Mouse (Mus musculus) right cerebral cortex, postnatal 14 days (tissue): Measurements from ENCODE around the gene Abca13.
A peak's percentile ranks its signal among the peaks of the same experiment; 100 is the strongest.
"Not testable (repeated sequence)": the region's sequence is repeated elsewhere in the genome, so short reads cannot be mapped to it uniquely, and the experiment has no call there.

Source experiments
- DNase-seq: peaks from one replicate; pipeline ENCODE4 v3.0.0; 2022

Gene Abca13

GRCm38 (mm10) chr11:9191555-9192131 lies at the start of gene Abca13:
Gene Abca13 (plus strand): TSS chr11:9191942.
- DNase-seq, result no peak

DNA sequence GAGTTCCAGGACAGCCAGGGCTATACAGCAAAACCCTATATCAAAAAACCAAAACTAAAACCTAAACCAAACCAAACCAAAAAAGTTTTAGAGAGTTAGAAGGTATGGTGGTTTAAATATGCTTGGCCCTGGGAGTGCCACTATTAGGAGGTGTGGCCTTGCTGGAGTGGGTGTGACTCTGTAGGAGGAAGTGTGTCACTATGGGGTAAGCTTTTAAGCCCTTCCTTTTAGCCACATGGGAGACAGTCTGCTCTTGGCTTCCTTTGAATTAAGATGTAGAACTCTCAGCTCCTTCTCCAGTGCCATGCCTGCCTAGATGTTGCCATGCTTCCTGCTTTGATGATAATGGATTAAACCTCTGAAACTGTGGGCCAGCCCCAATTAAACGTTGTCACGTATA lies 46.6 kb upstream of the Abca13 start:
- no peak for DNase-seq

GRCm38 (mm10) chr11:9146115-9146514 lies 45.6 kb upstream of the Abca13 start:
- DNase-seq, result no peak

GRCm38 (mm10) chr11:9146683-9147082 lies 45.1 kb upstream of the Abca13 start:
- DNase-seq, result no peak

DNA sequence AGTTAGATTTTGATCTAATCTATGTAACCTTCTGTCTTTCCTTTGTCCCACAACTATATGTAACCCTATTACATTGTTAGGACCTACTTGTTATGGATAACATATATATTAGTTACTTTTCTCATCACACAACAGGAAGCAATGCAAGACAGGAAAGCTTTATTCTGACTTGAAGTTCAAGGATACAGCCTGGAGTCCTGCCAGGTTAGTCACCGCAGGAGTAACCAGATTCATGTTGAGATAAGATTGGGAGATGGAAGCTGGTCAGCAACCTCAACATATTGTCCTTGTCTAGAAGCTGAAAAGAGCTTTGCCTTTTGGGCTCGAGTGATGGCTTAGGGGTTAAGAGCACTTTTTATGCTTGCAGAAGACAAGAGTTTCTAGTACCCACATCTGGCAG lies 43.5 kb upstream of the Abca13 start:
- no peak for DNase-seq

- DNase-seq, result not testable (repeated sequence)
Observed at GRCm38 (mm10) chr11:9150403-9150802, 41.3 kb upstream of the Abca13 start.

DNA sequence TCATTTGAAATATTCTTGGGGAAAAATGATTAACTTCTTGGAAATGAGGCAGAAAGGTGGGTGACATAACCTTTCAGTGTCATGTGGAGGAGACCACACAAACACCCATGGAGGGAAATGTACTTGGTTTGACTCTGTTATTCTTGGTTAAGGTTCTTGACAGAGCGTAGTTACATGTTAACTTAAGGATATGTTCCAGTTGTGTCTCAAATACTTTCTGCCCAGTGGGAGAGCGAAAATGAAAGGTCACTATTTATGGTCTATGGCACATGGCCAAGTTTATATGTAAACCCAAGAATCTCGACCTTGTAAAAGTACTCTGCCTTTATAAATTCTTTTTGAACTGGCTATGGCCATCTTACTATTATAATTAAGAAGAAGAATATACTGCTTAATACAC lies 31.8 kb upstream of the Abca13 start:
- DNase-seq, result no peak

- no peak for DNase-seq
Observed at GRCm38 (mm10) chr11:9167331-9167730, 24.4 kb upstream of the Abca13 start.

- DNase-seq, result no peak
Observed at GRCm38 (mm10) chr11:9181477-9181876, 10.3 kb upstream of the Abca13 start.

DNA sequence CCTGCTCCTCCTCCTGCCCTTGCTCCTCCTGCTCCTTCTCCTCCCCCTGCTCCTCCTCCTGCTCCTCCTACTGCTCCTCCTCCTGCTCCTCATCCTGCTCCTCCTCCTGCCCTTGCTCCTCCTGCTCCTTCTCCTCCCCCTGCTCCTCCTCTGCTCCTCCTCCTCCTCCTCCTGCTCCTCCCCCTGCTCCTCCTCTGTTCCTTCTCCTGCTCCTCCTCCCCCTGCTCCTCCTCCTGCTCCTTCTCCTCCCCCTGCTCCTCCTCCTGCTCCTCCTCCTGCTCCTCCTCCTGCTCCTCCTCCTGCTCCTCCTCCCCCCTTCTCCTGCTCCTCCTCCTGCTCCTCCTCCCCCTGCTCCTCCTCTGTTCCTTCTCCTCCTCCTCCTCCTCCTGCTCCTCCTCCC lies 2.3 kb upstream of the Abca13 start:
- not testable (repeated sequence) for DNase-seq

GRCm38 (mm10) chr11:9190772-9191554 lies 779 bp upstream of the Abca13 start:
- DNase-seq, result no peak

GRCm38 (mm10) chr11:9194861-9195260 lies 3.1 kb downstream of the Abca13 start:
- no peak for DNase-seq

DNA sequence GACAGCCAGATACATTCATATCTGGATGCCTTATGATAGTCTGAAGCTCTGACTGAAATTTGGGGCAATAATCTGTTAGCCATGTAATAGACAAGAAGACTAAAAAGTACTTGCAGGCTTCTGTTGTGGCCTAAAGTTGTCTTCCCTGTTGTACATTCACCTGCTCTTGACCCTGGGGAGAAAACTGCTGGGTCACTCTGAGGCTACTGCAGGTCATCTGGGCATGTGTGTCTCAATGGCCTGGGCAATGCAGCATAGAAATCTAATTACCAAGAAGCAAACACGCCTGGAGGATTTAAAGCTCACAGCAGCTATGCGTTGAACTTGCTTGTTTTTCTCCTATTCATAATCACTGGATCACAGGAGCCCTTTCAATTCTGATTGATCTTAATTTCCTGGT lies 8.1 kb downstream of the Abca13 start:
- DNase-seq, result no peak

- no peak for DNase-seq
Observed at GRCm38 (mm10) chr11:9210707-9211106, 19.0 kb downstream of the Abca13 start.

DNA sequence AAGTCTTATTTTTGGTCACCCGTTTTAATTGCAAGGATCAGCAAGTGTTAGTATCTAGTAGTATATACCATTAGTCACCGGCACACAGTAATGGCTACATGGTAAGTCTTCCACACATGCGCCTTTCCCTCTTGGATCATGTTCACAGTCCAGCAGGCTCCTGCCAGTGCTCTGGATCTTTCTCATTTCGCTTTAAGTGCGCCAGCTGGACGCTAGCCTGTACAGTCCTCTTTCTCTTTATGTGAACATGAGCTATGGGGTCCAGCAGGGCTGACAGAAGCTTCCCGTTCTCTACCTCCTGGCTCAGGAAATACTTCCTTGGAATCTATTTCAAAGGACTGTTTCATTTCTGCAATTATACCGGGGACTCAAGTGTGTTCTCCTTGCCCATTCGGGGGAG lies 21.8 kb downstream of the Abca13 start:
- peak; percentile 7 for DNase-seq

DNA sequence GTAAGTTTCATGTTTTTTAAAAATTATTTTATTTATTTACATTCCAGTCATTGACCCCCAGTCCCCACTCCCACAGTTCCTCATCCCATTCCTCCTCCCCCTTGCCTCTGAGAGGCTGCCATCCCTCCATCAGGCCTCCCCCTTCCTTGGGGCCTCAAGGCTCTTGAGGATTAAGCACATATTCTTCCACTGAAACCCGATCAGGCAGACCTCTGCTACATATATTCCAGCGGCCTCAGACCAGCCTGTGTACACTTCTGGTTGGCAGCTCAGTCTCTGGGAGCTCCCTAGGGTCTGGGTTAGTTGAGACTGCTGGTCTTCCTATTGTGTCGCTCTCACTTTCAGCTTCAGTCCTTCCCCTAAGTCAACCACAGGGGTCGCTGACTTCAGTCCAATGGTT lies 24.5 kb downstream of the Abca13 start:
- no peak for DNase-seq

- DNase-seq, result no peak
Observed at GRCm38 (mm10) chr11:9220501-9220900, 28.8 kb downstream of the Abca13 start.

DNA sequence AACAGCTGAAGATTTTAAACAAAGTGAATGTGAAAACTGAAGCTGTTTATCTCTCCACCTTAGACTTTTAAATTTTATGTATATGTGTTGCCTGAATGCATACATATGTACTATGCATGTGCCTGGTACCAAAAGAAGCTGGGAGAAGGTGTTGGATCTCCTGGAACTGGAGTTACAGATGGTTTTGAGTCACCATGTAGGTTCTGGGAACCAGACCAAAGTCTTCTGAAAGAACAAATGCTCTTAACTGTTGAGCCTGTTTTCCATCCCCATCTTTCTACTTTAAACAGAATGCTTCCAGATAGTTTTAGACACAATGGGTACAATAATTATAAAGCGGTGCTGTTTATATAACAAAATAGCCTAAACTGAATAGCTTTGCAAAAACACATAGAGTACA lies 29.9 kb downstream of the Abca13 start:
- DNase-seq, result no peak

- DNase-seq, result no peak
Observed at GRCm38 (mm10) chr11:9226399-9226798, 34.7 kb downstream of the Abca13 start.

DNA sequence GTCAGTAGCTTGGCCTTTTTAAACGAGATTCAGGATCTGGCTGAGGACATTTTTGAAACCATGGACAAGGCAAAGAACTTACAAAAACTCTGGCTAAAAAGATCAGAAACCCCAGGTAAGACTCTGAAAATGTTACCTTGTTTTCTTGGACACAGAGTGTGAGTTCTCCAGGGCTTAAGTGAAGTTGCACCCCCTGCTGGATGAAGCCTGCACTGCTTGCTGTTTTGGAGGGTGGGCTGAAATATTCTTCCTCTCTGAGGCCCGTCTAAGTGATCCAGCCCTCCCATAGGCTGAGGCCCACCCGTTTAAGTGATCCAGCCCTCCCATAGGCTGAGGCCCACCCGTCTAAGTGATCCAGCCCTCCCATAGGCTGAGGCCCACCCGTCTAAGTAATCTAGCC lies 57.9 kb downstream of the Abca13 start:
- DNase-seq, result not testable (repeated sequence)

DNA sequence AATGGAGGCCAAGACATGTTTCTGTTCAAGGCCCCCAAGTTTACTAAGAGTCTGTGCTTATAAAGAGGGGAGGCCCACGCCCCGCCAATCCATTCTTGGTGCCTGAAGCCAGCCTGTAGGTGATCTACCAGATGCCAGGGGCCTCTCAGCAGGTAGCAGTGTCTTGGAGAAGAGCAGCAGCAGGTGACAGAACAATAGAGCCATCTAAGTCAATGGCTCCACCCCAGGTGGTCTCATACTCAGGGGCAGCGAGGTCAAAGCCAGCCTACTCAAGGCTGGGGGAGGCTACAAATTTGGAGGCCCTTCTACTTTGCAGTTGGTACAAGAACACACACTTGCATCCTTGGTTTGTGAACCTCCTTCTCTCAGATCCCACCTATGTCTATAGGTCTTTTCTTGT lies 71.3 kb downstream of the Abca13 start:
- DNase-seq, result not testable (repeated sequence)

DNA sequence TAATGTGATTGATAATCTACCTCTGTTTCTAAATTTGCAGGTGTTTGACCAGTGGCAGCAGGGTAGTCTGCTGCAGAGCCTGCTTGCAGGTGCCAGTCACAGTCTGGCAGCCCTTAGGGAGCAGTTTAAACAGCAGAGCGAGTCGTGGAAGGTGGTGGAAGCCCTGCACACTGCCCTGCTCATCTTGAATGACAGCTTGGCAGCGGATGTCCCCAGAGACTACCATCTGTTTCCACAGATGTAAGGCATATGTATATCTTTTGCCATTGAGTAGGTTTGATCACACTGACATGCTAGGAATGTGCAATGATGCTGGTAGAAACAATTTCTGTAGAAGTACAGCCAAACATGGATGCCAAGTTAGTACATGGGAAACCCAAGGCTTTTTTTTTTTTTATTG lies 77.3 kb downstream of the Abca13 start:
- DNase-seq, result no peak

- no peak for DNase-seq
Observed at GRCm38 (mm10) chr11:9285204-9285603, 93.5 kb downstream of the Abca13 start.

GRCm38 (mm10) chr11:9285759-9286158 lies 94.0 kb downstream of the Abca13 start:
- DNase-seq, result no peak

- DNase-seq, result no peak
Observed at GRCm38 (mm10) chr11:9291168-9291567, 99.4 kb downstream of the Abca13 start.
